Mouse (Mus musculus) kidney, adult 2 months (tissue): ENCODE measurements around the gene Vmn1r2. TPM values are rescaled to one million over a fixed set of nuclear protein-coding genes. Genes with fewer than 3 reads are reported as not detected.
"Not testable (repeated sequence)": the region's sequence is repeated elsewhere in the genome, so short reads cannot be mapped to it uniquely, and the experiment has no call there.

Experiments used
- DNase-seq: peaks from one replicate; pipeline ENCODE4 v3.0.0; 2021
- H3K27ac ChIP-seq: fragments of 200-500 bp; 2 replicates; pipeline ENCODE4 v1.5.1; 2012; ENCODE audit warnings: low read depth, low read length, control low read depth, inconsistent platforms; ENCODE audit not compliant: insufficient read depth
- H3K27me3 ChIP-seq: fragments of 200-500 bp; replicated peaks from 2 replicates; pipeline ENCODE4 v1.6.1; 2012; ENCODE audit warnings: mild to moderate bottlenecking, moderate library complexity, low read length, inconsistent platforms; ENCODE audit not compliant: control insufficient read depth, insufficient read depth
- H3K36me3 ChIP-seq: fragments of 200-500 bp; 2 replicates; pipeline ENCODE4 v1.6.1; 2012; ENCODE audit warnings: mild to moderate bottlenecking, moderate library complexity, low read length, inconsistent platforms; ENCODE audit not compliant: control insufficient read depth, insufficient read depth
- H3K4me1 ChIP-seq: fragments of 200-500 bp; 2 replicates; pipeline ENCODE4 v1.6.1; 2011; ENCODE audit warnings: low read length; ENCODE audit not compliant: control insufficient read depth, insufficient read depth
- H3K4me3 ChIP-seq: fragments of 200-500 bp; 2 replicates; pipeline ENCODE4 v1.5.1; 2011; ENCODE audit warnings: mild to moderate bottlenecking, low read depth, low read length, control low read depth; ENCODE audit not compliant: insufficient read depth
- WGBS: fragments of 180-500 bp; shearing (Covaris S2); methylation state at CpG from one replicate; pipeline ENCODE4 v1.1.7; 2018; 5-methylcytosine and 5-hydroxymethylcytosine counted together
- polyA plus RNA-seq: library from polyadenylated mRNA; depleted of rRNA; stranded (reverse); fragments of >200 nt; gene quantifications from 2 replicates; pipeline ENCODE4 v1.2.3, GENCODE M21; 2012; rRNA removed

The Vmn1r2 gene
- polyA plus RNA-seq, 1 experiment: not detected

- H3K4me1 ChIP-seq, H3K27me3 ChIP-seq, H3K36me3 ChIP-seq, H3K27ac ChIP-seq, H3K4me3 ChIP-seq, DNase-seq: not testable (repeated sequence)
- 12% methylated on average over 4 of the region's 4 CpGs for WGBS
Observed at GRCm38 (mm10) chr4:3213349-3213748, 46.2 kb downstream of the Vmn1r2 start.

GRCm38 (mm10) chr4:3216382-3216781 is 49.3 kb downstream of the Vmn1r2 start:
- H3K27ac ChIP-seq, H3K4me1 ChIP-seq, H3K36me3 ChIP-seq, DNase-seq, H3K27me3 ChIP-seq, H3K4me3 ChIP-seq: not testable (repeated sequence)
- WGBS: 67% methylated on average over 2 of the region's 2 CpGs

Other genes starting within 250 kb of the Vmn1r2 start
- not detected in 2 replicates for gene Vmn1r3, start 18.0 kb downstream of the Vmn1r2 start, polyA plus RNA-seq